Mouse (Mus musculus) heart, embryonic 10.5 days (tissue): Measurements from ENCODE around the gene Ofd1. TPM values are rescaled to one million over a fixed set of nuclear protein-coding genes. Genes with fewer than 3 reads are reported as not detected.

Source experiments
- DNase-seq: peaks from one replicate; pipeline ENCODE4 v3.0.0-alpha.2; 2017; ENCODE audit warnings: low spot score
- H3K27ac ChIP-seq: fragments of 300-500 bp; sonication (generic); 2 replicates; pipeline ENCODE4 v1.5.1; 2016; ENCODE audit warnings: mild to moderate bottlenecking
- H3K27me3 ChIP-seq: fragments of 300-500 bp; sonication (generic); 2 replicates; pipeline ENCODE4 v1.6.1; 2016; ENCODE audit warnings: mild to moderate bottlenecking; ENCODE audit not compliant: poor library complexity, insufficient read depth, severe bottlenecking
- H3K36me3 ChIP-seq: fragments of 300-500 bp; sonication (generic); 2 replicates; pipeline ENCODE4 v1.6.1; 2016; ENCODE audit warnings: mild to moderate bottlenecking, moderate library complexity
- H3K4me1 ChIP-seq: fragments of 300-500 bp; sonication (generic); 2 replicates; pipeline ENCODE4 v1.6.1; 2016; ENCODE audit warnings: mild to moderate bottlenecking
- H3K4me3 ChIP-seq: fragments of 300-500 bp; sonication (generic); 2 replicates; pipeline ENCODE4 v1.5.1; 2016; ENCODE audit warnings: mild to moderate bottlenecking, moderate library complexity
- H3K9me3 ChIP-seq: fragments of 300-500 bp; sonication (generic); 2 replicates; pipeline ENCODE4 v1.6.1; 2016; ENCODE audit warnings: mild to moderate bottlenecking, moderate library complexity
- WGBS: fragments of 180-500 bp; shearing (Covaris S2); methylation state at CpG from one replicate; pipeline ENCODE4 v1.1.7; 2016; 5-methylcytosine and 5-hydroxymethylcytosine counted together
- polyA plus RNA-seq: library from polyadenylated mRNA; unstranded; fragments of >200 nt; fragmentation: Nextera tagmentation; extraction: Ambion mirVana; gene quantifications from 2 replicates; pipeline ENCODE4 v1.2.1, GENCODE M21; 2016

Ofd1 gene
- polyA plus RNA-seq, result 4.8 and 6.0 TPM in 2 replicates

DNA sequence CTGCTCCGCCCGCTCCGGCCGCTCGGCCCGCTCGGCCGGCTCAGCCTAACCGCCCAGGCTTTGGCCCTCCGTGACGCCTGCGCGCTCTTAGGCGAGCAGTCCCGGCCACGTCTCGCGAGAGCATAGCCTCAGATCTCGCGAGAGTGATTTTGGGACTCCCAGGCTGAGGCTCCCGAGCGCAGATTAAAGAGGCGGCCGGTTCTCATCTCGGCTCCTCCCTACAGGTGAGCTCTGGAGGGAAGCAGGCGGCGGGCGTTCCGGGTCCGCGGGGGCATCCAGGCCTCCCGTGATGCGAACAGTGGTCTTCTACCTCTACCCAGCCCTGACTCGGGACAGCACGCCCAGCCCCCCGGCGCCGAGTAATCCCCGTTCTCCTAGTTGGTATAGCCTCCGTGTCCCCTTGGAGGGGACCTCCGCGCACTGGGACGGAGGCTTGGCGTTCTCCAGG lies at the start of gene Ofd1:
Gene Ofd1 (minus strand): TSS at position 89 of the 448 bp plus-strand sequence.
- Histone ChIP-seq H3K27ac (peak within 1 kb of the TSS; percentile 91), H3K4me3 (peak within 1 kb of the TSS; percentile 74), H3K27me3 (peaks cover 20% of the 10 kb centered on the region), H3K9me3 (no peaks in the 10 kb centered on the region), H3K36me3 (no peaks in the 10 kb centered on the region), H3K4me1 (no peaks in the 10 kb centered on the region)
- WGBS, result 16% methylated on average over 44 of the region's 44 CpGs
- DNase-seq, result peak; percentile 88

DNA sequence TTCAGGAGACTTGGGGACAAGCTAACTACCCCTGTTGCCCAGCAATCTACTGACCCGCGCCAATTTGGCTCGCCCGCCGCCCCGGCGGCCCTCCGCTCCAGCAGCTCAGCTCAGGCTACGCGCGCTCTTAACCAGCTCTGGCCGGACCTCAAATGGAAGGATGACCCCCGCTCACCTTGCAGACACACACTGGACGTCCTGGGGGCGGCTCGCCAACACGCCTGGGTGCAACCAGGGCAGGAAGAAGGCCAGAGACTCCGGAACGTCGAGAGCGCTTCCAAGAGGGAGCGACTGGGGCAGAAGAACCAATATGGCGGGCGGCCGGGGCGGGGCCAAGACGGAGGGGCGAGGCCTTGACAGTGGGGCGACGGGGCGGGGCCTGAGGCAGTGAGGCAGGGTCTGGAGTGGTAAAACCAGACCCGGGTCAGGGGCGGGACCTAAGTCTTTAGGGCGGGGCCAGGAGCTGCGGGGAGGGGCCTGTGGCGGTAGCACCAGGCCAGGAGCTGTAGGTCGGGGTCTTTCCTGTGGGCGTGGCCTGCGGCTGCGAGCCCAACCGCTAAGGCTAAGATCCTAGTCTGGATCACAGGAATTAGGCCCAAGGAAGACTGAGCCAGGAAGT lies 39.0 kb upstream of the Ofd1 start, which contains the start of gene Rab9:
Gene Rab9 (minus strand): TSS at position 503 of the 619 bp plus-strand sequence.
- WGBS, result 14% methylated on average over 39 of the region's 41 CpGs
- peak within 1 kb of the TSS; percentile 93 for H3K27ac ChIP-seq
- no peaks in the 10 kb centered on the region for H3K9me3 ChIP-seq
- no peaks in the 10 kb centered on the region for H3K4me1 ChIP-seq
- DNase-seq, result peak; percentile 96
- H3K27me3 ChIP-seq, result no peaks in the 10 kb centered on the region
- no peaks in the 10 kb centered on the region; the same call in 1 of the 2 replicates for H3K36me3 ChIP-seq
- peak within 1 kb of the TSS; percentile 71 for H3K4me3 ChIP-seq

DNA sequence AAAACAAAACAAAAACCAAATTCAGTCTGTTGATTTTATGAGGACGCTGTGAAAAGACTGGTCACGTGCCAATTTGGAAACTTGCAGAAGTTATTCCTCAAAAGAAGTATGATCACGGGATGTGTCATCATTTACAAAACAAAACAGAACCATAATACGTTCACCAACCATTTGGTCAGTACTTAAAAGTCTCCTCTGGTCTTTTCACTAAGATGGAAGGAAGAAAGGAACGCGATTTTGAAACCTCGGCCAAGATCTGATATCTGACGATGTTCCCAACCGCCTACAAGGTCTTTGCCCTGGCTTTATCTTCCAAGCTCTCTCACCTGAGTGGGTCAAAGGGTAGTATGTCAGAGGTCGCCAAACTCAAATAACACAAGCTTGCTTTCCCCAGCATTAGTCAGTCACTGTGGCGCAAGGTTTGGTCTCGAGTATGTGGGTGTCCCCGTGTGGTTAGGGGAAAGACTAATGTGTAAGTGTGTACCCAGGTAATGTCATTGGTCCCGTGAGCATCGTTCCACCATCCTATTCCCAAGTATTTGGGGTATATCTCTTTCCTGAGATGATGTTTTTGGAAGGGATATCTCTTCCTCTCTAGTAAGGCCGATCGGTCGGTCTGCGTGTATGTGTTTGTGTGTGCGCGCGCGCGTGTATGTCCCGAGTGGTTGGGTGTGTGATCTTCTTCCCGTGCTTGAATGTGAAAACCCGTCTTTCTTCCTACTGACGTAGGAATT lies 38.3 kb upstream of the Ofd1 start:
- no peak for DNase-seq
- no peaks in the 10 kb centered on the region for H3K27me3 ChIP-seq
- peak overlapping the region; percentile 93 for H3K27ac ChIP-seq
- H3K4me3 ChIP-seq, result peak overlapping the region; percentile 71
- 24% methylated on average over 28 of the region's 28 CpGs for WGBS
- H3K36me3 ChIP-seq, result no peaks in the 10 kb centered on the region; the same call in 1 of the 2 replicates
- H3K4me1 ChIP-seq, result no peaks in the 10 kb centered on the region
- H3K9me3 ChIP-seq, result no peaks in the 10 kb centered on the region

DNA sequence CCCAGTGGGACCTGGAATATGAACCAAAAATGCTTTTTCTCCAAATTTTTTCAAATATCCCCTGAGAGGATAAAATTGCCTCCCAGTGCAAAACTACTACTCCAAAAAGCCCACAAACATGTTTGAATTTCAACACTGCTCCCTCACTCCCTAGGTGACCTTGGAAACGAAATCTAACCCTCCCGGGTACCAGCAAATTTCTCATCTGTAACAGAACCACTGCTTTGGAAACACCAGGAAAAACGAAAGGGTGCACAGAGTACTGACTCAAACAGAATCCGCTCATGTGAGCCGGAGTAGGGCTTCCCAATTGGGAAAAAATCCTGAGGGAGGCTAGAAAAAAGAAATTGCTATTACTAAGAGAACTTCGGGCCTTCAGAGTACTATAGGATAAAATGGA lies 36.9 kb upstream of the Ofd1 start:
- Histone ChIP-seq H3K27me3 (no peaks in the 10 kb centered on the region), H3K4me1 (no peaks in the 10 kb centered on the region)
- 78% methylated on average over 6 of the region's 6 CpGs for WGBS

DNA sequence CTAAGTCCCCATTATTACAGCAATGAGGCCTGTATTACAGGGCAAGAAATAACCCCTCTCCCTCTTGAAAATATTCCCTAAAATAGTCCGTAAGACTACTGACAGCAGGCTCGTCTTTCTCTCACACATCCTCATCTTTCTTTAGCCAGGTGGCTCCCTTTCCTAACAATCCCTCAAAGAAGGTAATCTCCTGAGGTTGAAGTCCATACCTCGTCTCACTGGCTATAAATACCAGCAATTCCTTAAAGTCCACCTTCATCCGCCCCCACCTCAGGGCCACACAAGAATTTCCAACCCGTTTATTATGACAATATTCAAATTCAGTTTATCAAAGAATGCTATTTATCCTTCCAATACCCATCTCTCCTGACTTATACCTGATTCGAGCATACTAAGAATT lies 32.1 kb upstream of the Ofd1 start:
- Histone ChIP-seq H3K27me3 (no peaks in the 10 kb centered on the region), H3K9me3 (no peaks in the 10 kb centered on the region), H3K4me1 (no peaks in the 10 kb centered on the region), H3K4me3 (no peak overlapping the region), H3K36me3 (peaks cover 2% of the 10 kb centered on the region; the same call in 1 of the 2 replicates), H3K27ac (no peak overlapping the region)
- DNase-seq, result no peak
- WGBS, result 77% methylated on average over 6 of the region's 6 CpGs

More for the DNA sequence above, 36.9 kb upstream of the Ofd1 start:
- no peaks in the 10 kb centered on the region; the same call in 1 of the 2 replicates for H3K36me3 ChIP-seq
- no peak overlapping the region for H3K4me3 ChIP-seq
- H3K9me3 ChIP-seq, result no peaks in the 10 kb centered on the region
- DNase-seq, result no peak
- no peak overlapping the region for H3K27ac ChIP-seq

DNA sequence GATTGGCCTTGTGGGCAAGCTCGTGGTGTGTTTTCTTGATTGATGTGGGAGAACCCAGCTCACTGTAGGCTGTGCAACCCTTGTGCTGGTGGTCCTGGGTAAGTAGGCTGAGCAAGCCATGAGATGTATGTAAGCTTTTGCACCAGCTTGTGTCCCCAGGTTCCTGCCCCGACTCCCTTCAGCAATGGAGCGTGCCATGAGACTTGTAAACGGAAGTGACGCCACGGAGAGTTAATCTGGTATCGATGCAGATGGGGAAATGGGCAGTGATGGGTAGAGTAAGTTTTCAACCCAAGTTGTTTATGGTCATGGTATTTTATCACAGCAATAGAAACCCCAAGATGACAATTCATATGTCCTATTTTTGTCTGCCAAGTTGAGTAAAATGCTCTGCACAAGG lies 27.8 kb upstream of the Ofd1 start:
- H3K27ac ChIP-seq, result no peak overlapping the region
- no peaks in the 10 kb centered on the region for H3K27me3 ChIP-seq
- H3K4me3 ChIP-seq, result no peak overlapping the region
- no peaks in the 10 kb centered on the region for H3K9me3 ChIP-seq
- H3K36me3 ChIP-seq, result 0 out of 2 replicates have a peak, but pooled peaks cover 6% of the 10 kb centered on the region
- 96% methylated on average over 7 of the region's 7 CpGs for WGBS
- H3K4me1 ChIP-seq, result no peaks in the 10 kb centered on the region
- no peak for DNase-seq

DNA sequence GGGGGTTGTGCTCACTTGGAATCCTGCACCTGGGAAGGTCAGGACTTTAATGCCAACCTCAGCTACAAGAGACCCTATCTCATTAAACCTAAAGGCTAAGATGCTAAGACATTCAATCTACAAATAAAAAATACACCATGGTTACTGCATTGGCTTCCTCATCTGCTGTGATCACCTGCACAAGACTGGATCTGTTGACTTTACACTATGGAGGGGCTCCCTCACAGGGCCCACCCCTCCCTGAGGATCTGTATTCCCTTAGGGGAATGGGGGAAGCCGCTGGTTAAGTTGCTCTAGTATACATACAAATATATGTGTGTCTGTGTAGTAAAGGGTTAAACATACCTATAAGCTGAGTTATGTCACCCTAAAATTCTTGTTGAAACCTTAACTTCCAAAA lies 15.0 kb upstream of the Ofd1 start:
- no peak overlapping the region for H3K27ac ChIP-seq
- no peaks in the 10 kb centered on the region for H3K9me3 ChIP-seq
- H3K4me3 ChIP-seq, result no peak overlapping the region
- DNase-seq, result no peak
- peaks cover 20% of the 10 kb centered on the region; the same call in 1 of the 2 replicates for H3K36me3 ChIP-seq
- 79% methylated on average over 1 of the region's 1 CpGs for WGBS
- H3K27me3 ChIP-seq, result no peaks in the 10 kb centered on the region
- no peaks in the 10 kb centered on the region for H3K4me1 ChIP-seq

DNA sequence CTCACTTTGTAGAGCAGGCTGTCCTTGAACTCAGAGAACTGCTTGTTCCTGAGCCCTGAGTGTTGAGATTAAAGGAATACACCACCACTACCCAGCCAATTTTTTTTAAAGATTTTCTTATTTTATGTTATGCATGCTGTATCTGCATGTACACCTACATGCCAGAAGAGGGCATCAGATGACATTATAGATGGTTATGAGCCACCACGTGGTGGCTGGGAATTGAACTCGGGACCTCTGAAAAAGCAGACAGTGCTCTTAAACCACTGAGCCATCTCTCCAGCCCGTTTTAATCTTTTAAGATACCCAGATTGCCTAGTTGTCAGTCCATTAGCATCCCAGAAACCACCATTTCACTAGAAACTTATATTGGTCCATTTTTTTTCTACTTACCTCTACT lies 13.8 kb upstream of the Ofd1 start:
- Histone ChIP-seq H3K4me3 (no peak overlapping the region), H3K27ac (no peak overlapping the region), H3K4me1 (no peaks in the 10 kb centered on the region), H3K36me3 (peaks cover 20% of the 10 kb centered on the region; the same call in 1 of the 2 replicates), H3K27me3 (no peaks in the 10 kb centered on the region), H3K9me3 (no peaks in the 10 kb centered on the region)
- WGBS, result 73% methylated on average over 3 of the region's 3 CpGs
- no peak for DNase-seq

DNA sequence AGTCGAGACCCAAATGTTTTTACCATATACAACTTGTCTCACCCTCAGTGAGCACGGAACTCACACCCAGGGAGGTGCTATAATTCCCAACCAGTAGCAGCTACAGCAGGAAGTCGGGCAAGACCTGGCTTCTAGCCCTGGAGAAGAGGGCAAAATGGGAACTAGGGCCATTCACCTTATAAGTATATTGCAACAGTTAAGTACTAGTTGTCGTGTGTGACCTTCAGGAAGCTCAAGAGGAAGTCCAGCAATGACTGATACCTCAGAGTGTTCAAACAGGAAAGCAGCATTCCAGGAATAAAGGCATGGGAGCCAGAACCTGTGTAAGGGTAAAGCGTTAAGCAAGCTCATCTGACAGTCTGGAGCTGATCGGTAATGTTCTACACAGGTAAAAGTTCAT lies 13.0 kb upstream of the Ofd1 start:
- no peak for DNase-seq
- H3K36me3 ChIP-seq, result peaks cover 20% of the 10 kb centered on the region; the same call in 1 of the 2 replicates
- H3K9me3 ChIP-seq, result no peaks in the 10 kb centered on the region
- H3K4me3 ChIP-seq, result no peak overlapping the region
- WGBS, result 76% methylated on average over 6 of the region's 6 CpGs
- no peaks in the 10 kb centered on the region for H3K4me1 ChIP-seq
- no peaks in the 10 kb centered on the region for H3K27me3 ChIP-seq
- no peak overlapping the region for H3K27ac ChIP-seq

DNA sequence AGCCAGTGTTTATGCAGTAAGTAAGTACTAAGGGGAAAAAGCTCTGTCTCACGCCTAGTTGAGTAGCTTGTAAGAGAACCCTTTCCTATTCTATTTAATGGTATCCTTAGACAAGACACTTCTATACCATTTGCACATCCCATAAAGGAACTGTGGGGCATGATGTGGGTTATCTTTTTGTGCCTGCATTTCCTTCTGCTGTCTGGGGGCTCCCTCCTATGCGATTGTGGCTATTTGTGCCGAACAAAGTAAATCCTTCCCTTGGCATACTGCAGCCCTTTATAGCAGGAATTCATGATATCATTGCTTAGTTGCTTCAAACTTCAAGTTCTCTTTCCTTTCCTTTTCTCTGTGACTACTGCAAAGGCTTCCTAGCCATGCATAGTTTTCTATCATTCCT lies 4.0 kb upstream of the Ofd1 start:
- no peaks in the 10 kb centered on the region for H3K36me3 ChIP-seq
- no peaks in the 10 kb centered on the region for H3K4me1 ChIP-seq
- no peak overlapping the region for H3K4me3 ChIP-seq
- WGBS, result 76% methylated on average over 3 of the region's 3 CpGs
- peaks cover 20% of the 10 kb centered on the region for H3K27me3 ChIP-seq
- no peaks in the 10 kb centered on the region for H3K9me3 ChIP-seq
- no peak for DNase-seq
- no peak overlapping the region for H3K27ac ChIP-seq

DNA sequence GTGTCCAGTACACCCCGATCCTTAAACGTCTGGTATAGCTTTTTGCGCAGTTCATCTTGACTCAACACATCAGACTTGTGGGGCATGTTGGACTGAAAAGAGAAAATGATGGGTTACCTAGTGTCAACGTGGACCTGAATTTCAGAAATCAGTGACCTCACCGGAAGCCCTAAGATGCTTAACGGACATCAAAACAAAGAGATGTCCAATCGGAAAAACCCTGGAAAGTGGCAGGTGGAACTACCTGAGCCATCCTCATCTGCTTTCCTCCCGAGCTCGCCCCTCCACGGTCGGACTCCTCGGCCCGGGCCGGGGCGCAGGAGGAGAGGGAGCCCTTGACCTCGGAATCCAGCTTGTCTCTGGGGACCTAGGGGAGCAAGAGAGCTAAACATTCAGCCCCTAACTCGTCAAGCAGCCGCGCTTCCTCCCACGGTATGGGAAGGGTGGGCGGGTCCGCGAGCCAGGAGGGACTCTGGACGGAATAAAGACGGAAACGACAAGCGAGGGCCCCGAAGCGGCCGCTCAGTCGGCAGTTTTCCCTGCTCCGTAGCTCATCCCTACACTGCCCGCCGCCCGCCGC lies 378 bp downstream of the Ofd1 start, which contains the start of gene Trappc2:
Gene Trappc2 (plus strand): TSS at position 539 of the 580 bp plus-strand sequence.
- Histone ChIP-seq H3K27me3 (peaks cover 20% of the 10 kb centered on the region), H3K4me1 (no peaks in the 10 kb centered on the region), H3K27ac (peak within 1 kb of the TSS; percentile 91), H3K36me3 (no peaks in the 10 kb centered on the region), H3K9me3 (no peaks in the 10 kb centered on the region), H3K4me3 (peak within 1 kb of the TSS; percentile 74)
- WGBS, result 13% methylated on average over 36 of the region's 36 CpGs
- peak; percentile 80 for DNase-seq

DNA sequence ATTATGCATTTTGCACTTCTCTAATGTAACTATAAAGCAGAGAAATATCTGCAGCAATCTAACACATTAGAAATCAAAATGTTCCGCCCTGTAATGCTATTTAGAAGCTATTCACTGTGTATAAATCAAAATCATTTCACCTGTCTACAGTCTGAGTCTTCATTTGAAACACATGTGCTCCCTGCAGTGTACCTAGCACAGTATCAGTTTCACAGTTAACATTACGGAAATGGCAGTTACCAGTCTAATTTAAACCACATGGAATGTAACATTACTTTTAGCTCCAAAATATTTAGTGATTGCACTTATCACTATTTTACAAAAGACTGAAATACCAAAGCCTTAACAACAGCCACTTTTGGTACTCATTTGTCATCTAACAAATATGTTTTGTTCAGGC lies 5.7 kb downstream of the Ofd1 start:
- no peaks in the 10 kb centered on the region for H3K9me3 ChIP-seq
- DNase-seq, result no peak
- no peak overlapping the region for H3K27ac ChIP-seq
- no peaks in the 10 kb centered on the region for H3K4me1 ChIP-seq
- no peak overlapping the region for H3K4me3 ChIP-seq
- WGBS, result 81% methylated on average over 2 of the region's 2 CpGs
- H3K36me3 ChIP-seq, result no peaks in the 10 kb centered on the region
- no peaks in the 10 kb centered on the region; the same call in 1 of the 2 replicates for H3K27me3 ChIP-seq

DNA sequence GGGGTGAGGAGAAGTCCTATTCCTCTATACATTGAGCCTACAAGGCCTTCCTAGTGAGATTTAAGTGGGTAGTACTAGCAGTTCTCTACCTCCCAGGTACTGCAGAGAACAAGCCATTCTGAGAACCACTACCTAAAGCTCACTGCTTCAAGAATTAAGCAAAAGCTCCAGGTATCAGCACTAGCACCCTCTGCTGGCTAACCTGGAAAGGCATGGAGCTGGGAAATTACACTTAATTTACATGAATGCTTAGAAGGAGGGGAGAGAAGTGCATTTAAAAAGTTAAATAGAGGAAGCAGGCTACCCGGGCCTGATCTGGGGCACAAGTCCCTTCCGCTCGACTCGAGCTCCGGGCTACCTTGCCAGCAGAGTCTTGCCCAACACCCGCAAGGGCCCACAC lies 24.3 kb downstream of the Ofd1 start:
- H3K9me3 ChIP-seq, result no peaks in the 10 kb centered on the region
- no peaks in the 10 kb centered on the region for H3K27me3 ChIP-seq
- H3K27ac ChIP-seq, result no peak overlapping the region
- no peak overlapping the region for H3K4me3 ChIP-seq
- H3K4me1 ChIP-seq, result no peaks in the 10 kb centered on the region
- H3K36me3 ChIP-seq, result no peaks in the 10 kb centered on the region
- DNase-seq, result no peak
- 91% methylated on average over 6 of the region's 6 CpGs for WGBS
